Mouse (Mus musculus) ES-E14 (cell line): ENCODE data around the gene Ric8b. TPM values are rescaled to one million over a fixed set of nuclear protein-coding genes. Genes with fewer than 3 reads are reported as not detected.
A peak's percentile ranks its signal among the peaks of the same experiment; 100 is the strongest.

ENCODE experiments used
- DNase-seq: peaks from one replicate; pipeline ENCODE4 v3.0.0-alpha.2; 2013; ENCODE audit warnings: low read depth, low spot score
- H3K27ac ChIP-seq: 2 replicates; pipeline ENCODE4 v1.5.1; 2012; ENCODE audit warnings: low read depth, mild to moderate bottlenecking, low read length, moderate library complexity, mixed read lengths; ENCODE audit not compliant: poor library complexity, insufficient read depth, severe bottlenecking
- H3K36me3 ChIP-seq: 2 replicates; pipeline ENCODE4 v1.6.1; 2012; ENCODE audit warnings: mild to moderate bottlenecking, low read length, moderate library complexity, mixed read lengths; ENCODE audit not compliant: control insufficient read depth, poor library complexity, insufficient read depth, severe bottlenecking
- H3K4me1 ChIP-seq, 2 experiments: fragments of 150-350 bp in 1 of 2; sonication (generic) in 1 of 2; 2 replicates each; pipeline ENCODE4 v1.6.1; 2012; ENCODE audit warnings: low read length in 2 of 2, mild to moderate bottlenecking in 1 of 2, mixed read lengths in 1 of 2; ENCODE audit not compliant: control insufficient read depth in 2 of 2, insufficient read depth in 2 of 2, poor library complexity in 1 of 2
- H3K4me3 ChIP-seq, 2 experiments: fragments of 150-350 bp in 1 of 2; sonication (generic) in 1 of 2; 2 replicates each; pipeline ENCODE4 v1.5.1; 2012; ENCODE audit warnings: low read length in 2 of 2, low read depth in 1 of 2, mild to moderate bottlenecking in 1 of 2, mixed read lengths in 1 of 2; ENCODE audit not compliant: insufficient read depth in 1 of 2, poor library complexity in 1 of 2, severe bottlenecking in 1 of 2
- H3K9ac ChIP-seq: 2 replicates; pipeline ENCODE4 v1.6.1; 2012; ENCODE audit warnings: low read depth, mild to moderate bottlenecking, low read length, mixed read lengths; ENCODE audit not compliant: poor library complexity, insufficient read depth, severe bottlenecking
- H3K9me3 ChIP-seq: fragments of 150-350 bp; sonication (generic); 2 replicates; pipeline ENCODE4 v1.6.1; 2012; ENCODE audit warnings: low read depth, mild to moderate bottlenecking, low read length; ENCODE audit not compliant: control insufficient read depth, insufficient read depth
- CHD2 ChIP-seq: IDR thresholded peaks from 2 replicates; pipeline ENCODE4 v1.6.1; 2014; ENCODE audit warnings: mild to moderate bottlenecking, low read depth, low read length, inconsistent platforms
- HCFC1 ChIP-seq: IDR thresholded peaks from 2 replicates; pipeline ENCODE4 v1.6.1; 2012; ENCODE audit warnings: low read length, inconsistent platforms, borderline replicate concordance; ENCODE audit not compliant: insufficient read depth
- MAFK ChIP-seq: IDR thresholded peaks from 2 replicates; pipeline ENCODE4 v1.6.1; 2014; ENCODE audit warnings: mild to moderate bottlenecking, low read depth, low read length, inconsistent platforms; ENCODE audit not compliant: insufficient read depth
- ZC3H11A ChIP-seq: IDR thresholded peaks from 2 replicates; pipeline ENCODE4 v1.6.1; 2012; ENCODE audit warnings: low read depth, mild to moderate bottlenecking, inconsistent platforms, low read length, borderline replicate concordance
- ZNF384 ChIP-seq: IDR thresholded peaks from 2 replicates; pipeline ENCODE4 v1.6.1; 2012; ENCODE audit warnings: low read depth, low read length, inconsistent platforms
- in situ Hi-C, 2 experiments: fragments of 600-800 bp; cut with MboI; formaldehyde crosslinking; loops; one replicate each; pipeline ENCODE4 v1.15.1; 2025; ENCODE audit warnings: low sequenced_read_pairs in 2 of 2, inconsistent platforms in 1 of 2; ENCODE audit not compliant: unreplicated experiment in 2 of 2
- total RNA-seq: library from RNA; depleted of rRNA; stranded (reverse); fragments of 300-350 nt; gene quantifications from 2 replicates; pipeline ENCODE4 v1.2.3, GENCODE M21; 2012

Gene Ric8b
- total RNA-seq, 1 experiment = 17.2 TPM

DNA sequence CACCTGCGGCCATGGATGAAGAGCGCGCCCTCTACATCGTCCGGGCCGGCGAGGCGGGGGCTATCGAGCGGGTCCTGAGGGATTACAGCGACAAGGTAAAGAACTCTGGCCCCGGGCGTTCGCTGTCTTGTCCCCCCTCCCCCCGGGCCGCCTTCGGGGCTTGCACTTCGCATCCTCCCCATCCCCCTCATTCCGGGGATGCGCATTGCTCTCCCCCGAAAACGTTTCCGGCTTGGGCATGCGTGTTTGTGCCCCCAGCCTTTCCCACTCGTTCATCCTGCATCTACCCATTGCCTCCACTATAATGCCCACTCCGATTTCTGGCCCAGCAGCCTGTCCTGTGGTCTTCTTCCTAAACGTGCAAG, 297 bp downstream of the Ric8b start:
- Histone ChIP-seq H3K9me3 (no peaks in the 10 kb centered on the region), H3K4me1 (peaks cover 2 to 3% of the 10 kb centered on the region in 2 experiments; a peak in 2 of 4 replicates), H3K9ac (peak overlapping the region; percentile 88), H3K4me3 (peak overlapping the region; percentile 73 to 95), H3K36me3 (no peaks in the 10 kb centered on the region), H3K27ac (peak overlapping the region; percentile 4; the same call in 1 of the 2 replicates)
- DNase-seq = no peak
- TF ChIP-seq MAFK (no peak), HCFC1 (no peak), ZC3H11A (no peak), CHD2 (no peak), ZNF384 (no peak)
- in situ Hi-C loops = no loop called here

- TF ChIP-seq MAFK (no peak), CHD2 (no peak), ZC3H11A (no peak), HCFC1 (no peak), ZNF384 (no peak)
- no peak overlapping the region for H3K27ac ChIP-seq
- no peak overlapping the region for H3K9ac ChIP-seq
- DNase-seq = no peak
- in situ Hi-C loops = no loop called here
- peaks cover 0 to 3% of the 10 kb centered on the region in 2 experiments; a peak in 2 of 4 replicates for H3K4me1 ChIP-seq
- no peak overlapping the region for H3K4me3 ChIP-seq
- H3K36me3 ChIP-seq = no peaks in the 10 kb centered on the region
- no peaks in the 10 kb centered on the region for H3K9me3 ChIP-seq
Observed at GRCm38 (mm10) chr10:84926336-84926735, 8.9 kb downstream of the Ric8b start.

DNA sequence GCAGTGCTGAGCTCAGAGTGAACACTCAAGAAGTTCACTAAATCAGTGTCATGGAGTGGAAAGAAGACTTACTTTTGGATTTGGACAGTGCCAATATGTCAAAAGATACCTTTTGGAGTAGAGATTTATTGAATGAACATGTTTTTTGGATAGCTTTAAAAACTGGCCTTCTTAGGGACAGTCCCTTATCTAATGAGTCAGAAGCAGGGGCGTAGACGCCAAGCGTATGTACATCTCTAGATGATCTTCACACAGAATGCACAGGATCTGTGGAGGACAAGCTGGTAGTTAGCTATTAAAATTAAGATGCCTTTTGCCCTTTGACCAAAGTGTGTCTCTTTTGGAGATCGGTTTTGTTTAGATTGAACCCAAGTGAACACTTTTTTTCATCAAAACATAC, 9.5 kb downstream of the Ric8b start:
- Histone ChIP-seq H3K9me3 (no peaks in the 10 kb centered on the region), H3K9ac (no peak overlapping the region), H3K4me3 (no peak overlapping the region), H3K36me3 (no peaks in the 10 kb centered on the region), H3K27ac (no peak overlapping the region), H3K4me1 (peaks cover 0 to 3% of the 10 kb centered on the region in 2 experiments; a peak in 2 of 4 replicates)
- no peak for TF ChIP-seq ZNF384
- TF ChIP-seq HCFC1 = no peak
- no peak for TF ChIP-seq ZC3H11A
- TF ChIP-seq CHD2 = no peak
- TF ChIP-seq MAFK = no peak
- no peak for DNase-seq
- in situ Hi-C loops = no loop called here

- Histone ChIP-seq H3K9ac (no peak overlapping the region), H3K4me3 (no peak overlapping the region)
Observed at GRCm38 (mm10) chr10:84928465-84928864, 11.0 kb downstream of the Ric8b start.

More at GRCm38 (mm10) chr10:84928465-84928864, 11.0 kb downstream of the Ric8b start:
- Histone ChIP-seq H3K36me3 (no peaks in the 10 kb centered on the region), H3K4me1 (peaks cover 0 to 3% of the 10 kb centered on the region in 2 experiments; a peak in 2 of 4 replicates), H3K27ac (no peak overlapping the region), H3K9me3 (no peaks in the 10 kb centered on the region)
- in situ Hi-C loops = no loop called here
- DNase-seq = no peak
- TF ChIP-seq ZNF384 (no peak), ZC3H11A (no peak), HCFC1 (no peak), MAFK (no peak), CHD2 (no peak)
